Mouse (Mus musculus) midbrain, embryonic 11.5 days (tissue): Measurements from ENCODE around the gene Mthfsl. TPM values are rescaled to one million over a fixed set of nuclear protein-coding genes. Genes with fewer than 3 reads are reported as not detected.
"Not testable (repeated sequence)": the region's sequence is repeated elsewhere in the genome, so short reads cannot be mapped to it uniquely, and the experiment has no call there.

ENCODE experiments used
- ATAC-seq: fragments of 200-750 bp; cut with Nextera tagmentation; 2 replicates; pipeline ENCODE4 v1.8.0; 2017; ENCODE audit warnings: moderate TSS enrichment, moderate library complexity; ENCODE audit not compliant: low FRiP score
- DNase-seq: peaks from one replicate; pipeline ENCODE4 v3.0.0; 2015; ENCODE audit warnings: low spot score; ENCODE audit errors: missing footprints
- H3K27ac ChIP-seq: fragments of 300-500 bp; sonication (generic); 2 replicates; pipeline ENCODE4 v1.5.1; 2014; ENCODE audit warnings: low read depth, low read length
- H3K27me3 ChIP-seq: fragments of 300-500 bp; sonication (generic); 2 replicates; pipeline ENCODE4 v1.6.1; 2014; ENCODE audit warnings: mild to moderate bottlenecking, low read length, moderate library complexity, mixed read lengths; ENCODE audit not compliant: control insufficient read depth, insufficient read depth
- H3K36me3 ChIP-seq: fragments of 300-500 bp; sonication (generic); 2 replicates; pipeline ENCODE4 v1.6.1; 2014; ENCODE audit warnings: mild to moderate bottlenecking, low read length, moderate library complexity, mixed read lengths; ENCODE audit not compliant: control insufficient read depth, insufficient read depth
- H3K4me1 ChIP-seq: fragments of 300-500 bp; sonication (generic); 2 replicates; pipeline ENCODE4 v1.6.1; 2014; ENCODE audit warnings: low read length; ENCODE audit not compliant: control insufficient read depth, insufficient read depth
- H3K4me2 ChIP-seq: fragments of 300-500 bp; sonication (generic); 2 replicates; pipeline ENCODE4 v1.6.1; 2014; ENCODE audit warnings: mild to moderate bottlenecking, moderate library complexity
- H3K4me3 ChIP-seq: fragments of 300-500 bp; sonication (generic); 2 replicates; pipeline ENCODE4 v1.5.1; 2014; ENCODE audit warnings: low read depth, low read length
- H3K9ac ChIP-seq: fragments of 300-500 bp; sonication (generic); 2 replicates; pipeline ENCODE4 v1.6.1; 2014; ENCODE audit warnings: low read length
- H3K9me3 ChIP-seq: fragments of 300-500 bp; sonication (generic); 2 replicates; pipeline ENCODE4 v1.6.1; 2016; ENCODE audit warnings: low read length; ENCODE audit not compliant: control insufficient read depth
- WGBS: fragments of 180-500 bp; shearing (Covaris S2); extraction: QIAGEN DNeasy Blood & Tissue Kit; methylation state at CpG from one replicate; pipeline ENCODE4 v1.1.7; 2014; 5-methylcytosine and 5-hydroxymethylcytosine counted together
- polyA plus RNA-seq: library from polyadenylated mRNA; unstranded; fragments of >200 nt; fragmentation: Nextera tagmentation; extraction: Ambion mirVana; gene quantifications from 2 replicates; pipeline ENCODE4 v1.2.1, GENCODE M21; 2014

The Mthfsl gene
- polyA plus RNA-seq, 1 experiment from 2014 or later: 26.6 TPM

- no peaks in the 10 kb centered on the region for H3K36me3 ChIP-seq
- 86% methylated on average over 6 of the region's 6 CpGs for WGBS
- ATAC-seq: no peak
Measured at GRCm38 (mm10) chr9:88709304-88709703, 10.8 kb downstream of the Mthfsl start.

GRCm38 (mm10) chr9:88706700-88707099, 13.4 kb downstream of the Mthfsl start:
- Histone ChIP-seq H3K9me3 (no peaks in the 10 kb centered on the region), H3K27me3 (no peaks in the 10 kb centered on the region), H3K4me1 (no peaks in the 10 kb centered on the region), H3K4me2 (no peak overlapping the region), H3K27ac (no peak overlapping the region), H3K36me3 (no peaks in the 10 kb centered on the region), H3K9ac (no peak overlapping the region), H3K4me3 (no peak overlapping the region)
- no peak for DNase-seq
- no peak for ATAC-seq
- 80% methylated on average over 4 of the region's 4 CpGs for WGBS

More at GRCm38 (mm10) chr9:88709304-88709703, 10.8 kb downstream of the Mthfsl start:
- no peak for DNase-seq
- no peak overlapping the region for H3K4me3 ChIP-seq
- H3K4me2 ChIP-seq: no peak overlapping the region
- H3K27ac ChIP-seq: no peak overlapping the region
- no peaks in the 10 kb centered on the region for H3K27me3 ChIP-seq
- no peak overlapping the region for H3K9ac ChIP-seq
- H3K4me1 ChIP-seq: no peaks in the 10 kb centered on the region
- no peaks in the 10 kb centered on the region for H3K9me3 ChIP-seq

GRCm38 (mm10) chr9:88705157-88705556, 14.9 kb downstream of the Mthfsl start:
- 80% methylated on average over 8 of the region's 8 CpGs for WGBS
- ATAC-seq, H3K4me1 ChIP-seq, H3K27ac ChIP-seq, H3K4me2 ChIP-seq, H3K27me3 ChIP-seq, DNase-seq, H3K36me3 ChIP-seq, H3K9me3 ChIP-seq, H3K9ac ChIP-seq, H3K4me3 ChIP-seq: not testable (repeated sequence)

- WGBS: no CpG with 5 or more reads among the region's 2 CpGs
- ATAC-seq, H3K4me1 ChIP-seq: not testable (repeated sequence)
Measured at GRCm38 (mm10) chr9:88698746-88699145, 21.4 kb downstream of the Mthfsl start.

GRCm38 (mm10) chr9:88691307-88691706, 28.8 kb downstream of the Mthfsl start:
- not testable (repeated sequence) for H3K9me3 ChIP-seq, H3K4me1 ChIP-seq, H3K27ac ChIP-seq, H3K4me2 ChIP-seq, DNase-seq, H3K4me3 ChIP-seq, ATAC-seq, H3K36me3 ChIP-seq, H3K9ac ChIP-seq, H3K27me3 ChIP-seq
- WGBS: 77% methylated on average over 2 of the region's 2 CpGs

More at GRCm38 (mm10) chr9:88698746-88699145, 21.4 kb downstream of the Mthfsl start:
- not testable (repeated sequence) for H3K4me2 ChIP-seq, DNase-seq, H3K36me3 ChIP-seq, H3K9me3 ChIP-seq, H3K27me3 ChIP-seq, H3K4me3 ChIP-seq, H3K27ac ChIP-seq, H3K9ac ChIP-seq

- H3K4me2 ChIP-seq, ATAC-seq, H3K4me1 ChIP-seq, DNase-seq, H3K4me3 ChIP-seq, H3K27ac ChIP-seq, H3K9me3 ChIP-seq, H3K9ac ChIP-seq, H3K27me3 ChIP-seq, H3K36me3 ChIP-seq: not testable (repeated sequence)
- WGBS: 83% methylated on average over 1 of the region's 3 CpGs
Measured at GRCm38 (mm10) chr9:88689451-88689850, 30.6 kb downstream of the Mthfsl start.

GRCm38 (mm10) chr9:88686719-88687118, 33.4 kb downstream of the Mthfsl start:
- H3K36me3 ChIP-seq, H3K4me3 ChIP-seq, H3K9me3 ChIP-seq, ATAC-seq, DNase-seq, H3K27ac ChIP-seq, H3K27me3 ChIP-seq, H3K4me1 ChIP-seq, H3K9ac ChIP-seq, H3K4me2 ChIP-seq: not testable (repeated sequence)
- 77% methylated on average over 1 of the region's 1 CpGs for WGBS

GRCm38 (mm10) chr9:88658341-88658740, 61.8 kb downstream of the Mthfsl start:
- not testable (repeated sequence) for ATAC-seq, H3K27ac ChIP-seq, H3K9ac ChIP-seq, DNase-seq, H3K27me3 ChIP-seq, H3K9me3 ChIP-seq, H3K4me1 ChIP-seq, H3K36me3 ChIP-seq, H3K4me3 ChIP-seq, H3K4me2 ChIP-seq

- not testable (repeated sequence) for H3K36me3 ChIP-seq, H3K4me1 ChIP-seq, H3K9ac ChIP-seq, DNase-seq, H3K4me3 ChIP-seq, H3K27me3 ChIP-seq, ATAC-seq, H3K27ac ChIP-seq, H3K4me2 ChIP-seq, H3K9me3 ChIP-seq
- 97% methylated on average over 11 of the region's 15 CpGs for WGBS
Measured at GRCm38 (mm10) chr9:88650742-88651141, 69.4 kb downstream of the Mthfsl start.
